Mouse (Mus musculus) neural tube, embryonic 12.5 days (tissue): ENCODE results near the gene Eif4e1b. TPM values are rescaled to one million over a fixed set of nuclear protein-coding genes. Genes with fewer than 3 reads are reported as not detected.
"Not testable (repeated sequence)": the region's sequence is repeated elsewhere in the genome, so short reads cannot be mapped to it uniquely, and the experiment has no call there.

Experiments
- ATAC-seq: fragments of 200-750 bp; cut with Nextera tagmentation; 2 replicates; pipeline ENCODE4 v1.8.0; 2017; ENCODE audit warnings: low read depth, mild to moderate bottlenecking, moderate TSS enrichment, moderate library complexity; ENCODE audit not compliant: low FRiP score
- H3K27ac ChIP-seq: fragments of 300-500 bp; sonication (generic); 2 replicates; pipeline ENCODE4 v1.5.1; 2016
- H3K27me3 ChIP-seq: fragments of 300-500 bp; sonication (generic); replicated peaks from 2 replicates; pipeline ENCODE4 v1.6.1; 2016; ENCODE audit warnings: mild to moderate bottlenecking
- H3K36me3 ChIP-seq: fragments of 300-500 bp; sonication (generic); 2 replicates; pipeline ENCODE4 v1.6.1; 2016; ENCODE audit warnings: mild to moderate bottlenecking
- H3K4me1 ChIP-seq: fragments of 300-500 bp; sonication (generic); 2 replicates; pipeline ENCODE4 v1.6.1; 2016
- H3K4me2 ChIP-seq: fragments of 300-500 bp; sonication (generic); replicated peaks from 2 replicates; pipeline ENCODE4 v1.6.1; 2016; ENCODE audit warnings: mild to moderate bottlenecking
- H3K4me3 ChIP-seq: fragments of 300-500 bp; sonication (generic); 2 replicates; pipeline ENCODE4 v1.5.1; 2016
- H3K9ac ChIP-seq: fragments of 300-500 bp; sonication (generic); 2 replicates; pipeline ENCODE4 v1.6.1; 2016; ENCODE audit warnings: mild to moderate bottlenecking
- H3K9me3 ChIP-seq: fragments of 300-500 bp; sonication (generic); 2 replicates; pipeline ENCODE4 v1.6.1; 2016; ENCODE audit warnings: mild to moderate bottlenecking
- WGBS: fragments of 180-500 bp; shearing (Covaris S2); methylation state at CpG from one replicate; pipeline ENCODE4 v1.1.7; 2016; 5-methylcytosine and 5-hydroxymethylcytosine counted together
- polyA plus RNA-seq: library from polyadenylated mRNA; unstranded; fragments of >200 nt; fragmentation: Nextera tagmentation; extraction: Ambion mirVana; gene quantifications from 2 replicates; pipeline ENCODE4 v1.2.1, GENCODE M21; 2016

Eif4e1b gene
- polyA plus RNA-seq, 1 experiment from 2014 or later, result not detected

DNA sequence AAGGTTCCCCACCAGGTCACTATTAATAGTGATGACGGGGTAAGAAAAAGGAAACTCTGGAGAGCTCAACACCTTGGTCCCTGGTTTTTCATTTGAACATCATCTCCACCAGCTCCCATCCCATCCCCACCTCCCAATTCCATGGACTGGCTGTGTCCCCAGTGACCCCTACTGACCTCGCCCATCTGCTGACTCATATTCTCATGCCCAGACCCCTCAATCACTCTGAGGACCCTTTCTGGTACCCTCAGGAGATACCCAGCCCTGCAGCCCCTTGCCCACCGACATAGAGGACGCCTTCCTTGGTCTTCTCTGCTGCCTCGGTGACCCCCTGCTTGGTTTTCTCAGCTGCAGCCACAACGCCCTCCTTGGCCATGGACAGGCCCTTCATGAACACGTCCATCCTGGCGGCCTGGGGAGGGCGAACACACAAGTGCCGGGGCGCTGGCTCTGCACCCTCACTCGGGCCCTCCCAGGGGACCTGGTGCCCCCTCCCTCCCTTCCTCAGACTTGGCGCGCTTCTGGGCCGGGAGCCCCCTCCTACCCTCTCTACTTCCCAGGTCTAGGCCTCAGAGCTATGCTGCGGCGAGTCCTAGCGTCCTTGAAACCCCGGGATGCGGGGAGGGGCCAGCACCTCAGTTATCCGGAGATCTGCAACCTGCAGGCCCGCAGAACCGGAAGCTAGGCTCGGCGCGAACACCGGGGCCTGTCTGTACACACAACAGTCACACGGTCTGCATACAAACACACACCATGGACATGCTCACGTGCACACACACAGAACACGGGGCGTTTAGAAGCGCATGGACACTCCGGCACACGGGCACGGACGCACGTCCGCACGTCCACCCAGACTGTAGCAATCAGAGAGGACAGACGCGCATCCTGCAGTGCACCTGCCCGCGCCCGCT lies 18.3 kb upstream of the Eif4e1b start:
- peak; percentile 61; the same call in 1 of the 2 replicates for ATAC-seq
- Histone ChIP-seq H3K4me1 (peaks cover 14% of the 10 kb centered on the region), H3K27me3 (peaks cover 56% of the 10 kb centered on the region), H3K27ac (no peak overlapping the region), H3K9me3 (no peaks in the 10 kb centered on the region), H3K9ac (peak overlapping the region; percentile 44), H3K4me3 (peak overlapping the region; percentile 41), H3K36me3 (no peaks in the 10 kb centered on the region), H3K4me2 (peak overlapping the region; percentile 77)
- 4% methylated on average over 44 of the region's 44 CpGs for WGBS

DNA sequence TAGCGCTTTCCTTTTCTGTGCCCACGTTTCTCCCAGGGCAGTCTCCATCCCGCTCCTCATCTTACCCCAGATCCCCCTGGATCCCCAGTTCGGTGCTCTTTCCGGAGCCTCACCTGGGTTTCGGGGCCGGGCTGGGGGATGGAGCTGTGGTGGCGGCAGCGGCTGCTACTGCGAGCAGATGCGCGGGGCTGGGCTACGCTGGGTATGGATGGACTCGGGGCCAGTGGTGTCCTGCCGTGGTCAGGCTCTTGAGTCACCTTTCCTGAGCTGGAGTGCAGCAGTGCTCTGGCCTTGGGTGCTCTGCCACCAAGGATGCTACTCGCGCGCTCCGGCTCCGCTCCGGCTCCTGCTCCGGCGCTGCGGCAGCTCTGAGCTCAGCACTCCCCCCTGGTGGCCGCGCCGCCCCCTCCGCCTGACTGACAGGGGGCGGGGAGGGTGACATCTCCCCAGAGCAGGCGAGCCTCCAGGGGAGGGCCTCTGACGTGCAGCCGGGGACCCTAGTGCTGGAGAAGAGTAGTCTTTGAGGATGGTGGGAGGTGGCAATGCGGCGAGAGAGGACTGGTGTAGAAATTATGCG lies 17.5 kb upstream of the Eif4e1b start, which contains the start of gene Sncb:
Gene Sncb, minus strand, starts transcription at position 404 of the 577 bp plus-strand sequence.
- H3K27ac ChIP-seq, result no peak within 1 kb of the TSS
- peak within 1 kb of the TSS; percentile 41 for H3K4me3 ChIP-seq
- WGBS, result under 1% methylated on average over 35 of the region's 35 CpGs
- H3K9ac ChIP-seq, result peak within 1 kb of the TSS; percentile 44
- ATAC-seq, result peak; percentile 75
- H3K36me3 ChIP-seq, result no peaks in the 10 kb centered on the region
- peak within 1 kb of the TSS; percentile 77 for H3K4me2 ChIP-seq
- H3K27me3 ChIP-seq, result peaks cover 53% of the 10 kb centered on the region
- H3K4me1 ChIP-seq, result peaks cover 14% of the 10 kb centered on the region
- H3K9me3 ChIP-seq, result no peaks in the 10 kb centered on the region

DNA sequence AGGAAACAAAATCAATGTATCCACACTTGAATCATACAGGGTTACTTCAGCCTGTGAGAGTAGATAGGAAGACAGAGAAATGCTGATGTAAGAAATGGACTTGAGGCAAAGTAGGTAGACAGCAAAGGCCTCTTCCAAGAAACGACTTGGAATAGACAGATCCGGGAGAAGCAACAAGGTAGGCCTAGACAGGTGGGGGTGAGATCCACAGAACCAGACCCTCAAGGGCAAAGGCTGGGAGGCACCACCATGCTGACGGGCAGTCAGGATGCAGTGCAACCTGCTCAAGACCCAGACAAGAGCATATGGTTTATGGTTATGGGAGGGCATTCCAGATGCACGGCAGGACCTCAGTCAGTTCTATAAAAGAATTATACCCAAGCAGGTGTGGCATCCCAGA lies 16.8 kb upstream of the Eif4e1b start:
- H3K27me3 ChIP-seq, result peaks cover 53% of the 10 kb centered on the region
- H3K27ac ChIP-seq, result no peak overlapping the region
- 83% methylated on average over 4 of the region's 4 CpGs for WGBS
- H3K4me1 ChIP-seq, result peaks cover 14% of the 10 kb centered on the region
- H3K36me3 ChIP-seq, result no peaks in the 10 kb centered on the region
- H3K4me3 ChIP-seq, result no peak overlapping the region
- no peak overlapping the region for H3K4me2 ChIP-seq
- H3K9ac ChIP-seq, result no peak overlapping the region
- no peak for ATAC-seq
- no peaks in the 10 kb centered on the region for H3K9me3 ChIP-seq

DNA sequence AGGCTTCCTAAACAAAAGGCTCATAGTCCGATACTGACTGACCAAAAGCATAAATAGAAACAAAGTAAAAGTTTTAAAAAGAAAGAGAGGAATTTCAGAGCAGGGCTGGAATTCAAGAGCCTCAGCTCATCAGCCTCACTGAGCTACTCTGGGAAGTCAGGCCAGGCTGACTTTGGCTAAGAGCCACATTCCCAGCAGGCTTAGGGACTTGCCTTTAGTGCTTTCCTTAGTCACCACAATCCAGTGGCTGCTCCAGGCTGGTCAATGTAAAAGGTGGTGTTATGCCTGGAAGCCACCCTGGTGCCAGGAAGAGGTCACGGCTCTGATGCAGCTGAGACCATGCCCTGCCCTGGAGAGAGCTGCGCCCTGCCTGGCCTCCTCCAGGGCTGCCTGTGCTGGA lies 3.2 kb upstream of the Eif4e1b start:
- no peaks in the 10 kb centered on the region for H3K27me3 ChIP-seq
- H3K36me3 ChIP-seq, result no peaks in the 10 kb centered on the region
- no peak overlapping the region for H3K27ac ChIP-seq
- no peak for ATAC-seq
- H3K4me3 ChIP-seq, result no peak overlapping the region
- H3K4me2 ChIP-seq, result no peak overlapping the region
- no peaks in the 10 kb centered on the region for H3K4me1 ChIP-seq
- no peak overlapping the region for H3K9ac ChIP-seq
- WGBS, result 83% methylated on average over 3 of the region's 3 CpGs
- H3K9me3 ChIP-seq, result no peaks in the 10 kb centered on the region

DNA sequence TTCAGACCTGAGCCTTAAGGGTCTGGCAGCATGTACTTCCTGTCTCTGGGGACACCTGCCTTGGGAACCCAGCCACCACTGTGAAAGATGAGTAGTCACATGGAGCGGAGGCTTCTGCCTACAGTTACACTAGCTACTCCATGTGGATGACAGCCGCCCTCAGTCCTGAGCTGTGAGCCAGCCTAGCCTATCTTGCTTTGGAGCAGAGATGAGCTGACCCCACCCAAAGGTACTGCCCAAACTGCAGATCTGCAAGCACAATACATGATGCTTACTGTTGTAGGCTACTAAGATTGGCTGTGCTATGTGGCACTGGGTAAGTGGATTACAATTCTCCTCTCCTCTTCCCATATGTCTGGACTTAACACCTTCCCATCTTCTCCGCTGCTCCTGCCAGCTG lies 2.7 kb upstream of the Eif4e1b start:
- no peaks in the 10 kb centered on the region for H3K36me3 ChIP-seq
- no peaks in the 10 kb centered on the region for H3K4me1 ChIP-seq
- H3K9me3 ChIP-seq, result no peaks in the 10 kb centered on the region
- H3K4me2 ChIP-seq, result no peak overlapping the region
- ATAC-seq, result no peak
- H3K4me3 ChIP-seq, result no peak overlapping the region
- H3K27me3 ChIP-seq, result no peaks in the 10 kb centered on the region
- no peak overlapping the region for H3K27ac ChIP-seq
- 90% methylated on average over 3 of the region's 3 CpGs for WGBS
- H3K9ac ChIP-seq, result no peak overlapping the region

GRCm38 (mm10) chr13:54783235-54783634 lies 563 bp upstream of the Eif4e1b start:
- WGBS, result 34% methylated on average over 2 of the region's 2 CpGs
- no peaks in the 10 kb centered on the region for H3K4me1 ChIP-seq
- ATAC-seq, result no peak
- H3K4me2 ChIP-seq, result no peak overlapping the region
- no peak overlapping the region for H3K4me3 ChIP-seq
- no peak overlapping the region for H3K9ac ChIP-seq
- no peaks in the 10 kb centered on the region for H3K36me3 ChIP-seq
- H3K27me3 ChIP-seq, result no peaks in the 10 kb centered on the region
- H3K27ac ChIP-seq, result no peak overlapping the region
- no peaks in the 10 kb centered on the region for H3K9me3 ChIP-seq

GRCm38 (mm10) chr13:54787591-54787990 lies 3.8 kb downstream of the Eif4e1b start:
- H3K27me3 ChIP-seq, result peaks cover 11% of the 10 kb centered on the region
- 66% methylated on average over 2 of the region's 2 CpGs for WGBS
- not testable (repeated sequence) for H3K9me3 ChIP-seq, ATAC-seq, H3K27ac ChIP-seq, H3K36me3 ChIP-seq, H3K4me3 ChIP-seq, H3K4me2 ChIP-seq, H3K9ac ChIP-seq
- H3K4me1 ChIP-seq, result peaks cover 14% of the 10 kb centered on the region; the same call in 1 of the 2 replicates

- Histone ChIP-seq H3K4me3 (peak within 1 kb of the TSS; percentile 50), H3K36me3 (no peaks in the 10 kb centered on the region), H3K9me3 (no peaks in the 10 kb centered on the region), H3K9ac (peak within 1 kb of the TSS; percentile 49), H3K4me1 (peaks cover 14% of the 10 kb centered on the region; the same call in 1 of the 2 replicates), H3K27me3 (peaks cover 11% of the 10 kb centered on the region), H3K27ac (no peak within 1 kb of the TSS), H3K4me2 (peak within 1 kb of the TSS; percentile 77)
- 2% methylated on average over 49 of the region's 49 CpGs for WGBS
- ATAC-seq, result peak; percentile 81
These were observed 5.2 kb downstream of the Eif4e1b start, which contains the start of gene Tspan17 for GRCm38 (mm10) chr13:54788740-54789560. Gene Tspan17, plus strand, starts transcription at chr13:54789377.

DNA sequence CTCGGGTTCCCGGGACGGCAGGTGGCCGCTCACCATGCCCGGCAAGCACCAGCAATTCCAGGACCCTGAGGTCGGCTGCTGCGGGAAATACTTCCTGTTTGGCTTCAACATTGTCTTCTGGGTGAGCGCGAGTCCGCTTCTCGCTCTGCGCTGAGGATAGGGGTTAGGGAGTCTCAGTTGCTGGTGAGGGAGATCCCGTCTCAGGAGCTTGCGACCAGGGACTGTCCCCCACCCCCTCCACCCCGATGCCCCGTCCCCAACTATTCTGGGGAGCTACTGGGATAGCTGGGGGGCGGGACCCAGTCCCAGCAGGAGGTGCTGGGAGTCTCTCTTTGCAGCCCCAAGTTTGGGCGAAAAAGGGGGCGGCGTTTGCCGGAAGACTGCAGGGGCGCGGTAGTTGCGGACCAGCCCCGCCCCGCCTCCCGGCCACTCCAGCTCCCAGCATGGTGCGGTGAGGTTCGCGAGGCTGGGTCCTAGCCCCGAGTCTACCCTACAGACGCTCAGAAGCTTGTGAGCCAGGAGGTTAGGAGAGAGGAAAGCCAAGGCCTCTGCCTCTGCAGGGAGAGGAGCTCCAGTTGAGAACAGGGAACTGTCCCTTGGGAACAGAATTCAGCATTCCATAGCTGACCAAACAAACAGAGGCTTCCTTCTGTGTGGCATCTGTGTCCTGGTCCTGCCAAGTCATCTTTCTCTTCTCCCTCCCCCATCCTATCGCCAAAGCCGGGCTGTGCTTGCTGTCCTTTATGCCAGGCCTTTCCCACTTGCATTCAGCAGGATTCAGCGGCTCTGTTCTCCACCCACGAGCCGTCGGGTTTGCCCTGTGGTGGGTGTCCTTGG lies 6.0 kb downstream of the Eif4e1b start:
- Histone ChIP-seq H3K4me3 (peak overlapping the region; percentile 50), H3K4me1 (peaks cover 14% of the 10 kb centered on the region; the same call in 1 of the 2 replicates), H3K9ac (peak overlapping the region; percentile 49), H3K36me3 (no peaks in the 10 kb centered on the region), H3K9me3 (no peaks in the 10 kb centered on the region), H3K27ac (no peak overlapping the region), H3K4me2 (peak overlapping the region; percentile 77), H3K27me3 (peaks cover 12% of the 10 kb centered on the region)
- WGBS, result 2% methylated on average over 38 of the region's 38 CpGs
- peak; percentile 56 for ATAC-seq

- Histone ChIP-seq H3K4me2 (no peak overlapping the region), H3K9me3 (no peaks in the 10 kb centered on the region), H3K4me1 (peaks cover 14% of the 10 kb centered on the region; the same call in 1 of the 2 replicates), H3K9ac (no peak overlapping the region), H3K27ac (no peak overlapping the region), H3K27me3 (peaks cover 21% of the 10 kb centered on the region), H3K4me3 (no peak overlapping the region), H3K36me3 (no peaks in the 10 kb centered on the region)
- WGBS, result 17% methylated on average over 21 of the region's 21 CpGs
- no peak for ATAC-seq
These were observed 8.7 kb downstream of the Eif4e1b start for GRCm38 (mm10) chr13:54792259-54793230.
